In genomic region chr14:25610396-25611158, GRCm38 (mm10) we compare ENCODE assay signal across 9 mouse cellular contexts.
DNase-seq lines count a peak whose midpoint lies in the region; ATAC-seq and TF ChIP-seq lines count a peak whose summit lies in the region.
"Had no signal": no experiment of that assay in that cellular context is flagged by ENCODE, and none has a peak within 500 bp of the region (broad histone marks: within the 10 kb centered on the region; RNA-seq: fewer than 3 reads in every experiment).

No protein-coding gene starts in this region.

- H3K36me3 ChIP-seq in lung, embryonic 16.5 days (ENCODE audit: control insufficient read depth, insufficient read depth, low read length): no peaks in the 10 kb centered on the region
- no peaks in the 10 kb centered on the region for H3K36me3 ChIP-seq in heart, embryonic 16.5 days (ENCODE audit: control insufficient read depth, insufficient read depth)

- no peak overlapping the region for H3K27ac ChIP-seq in lung, embryonic 16.5 days (ENCODE audit: low read length)
- peak overlapping the region; percentile 26 for H3K27ac ChIP-seq in heart, embryonic 16.5 days (ENCODE audit: low read length)
- H3K27ac ChIP-seq in olfactory bulb, adult 2 months (ENCODE audit: insufficient read depth, low read depth, low read length): no peak overlapping the region

- no peak for ATAC-seq in lung, embryonic 16.5 days (ENCODE audit: low read depth)
- no peak for ATAC-seq in heart, embryonic 16.5 days (replicated peaks; ENCODE audit: extremely low read depth, insufficient read depth, low FRiP score)

- TF ChIP-seq POLR2A in olfactory bulb, adult 2 months (IDR thresholded peaks at IDR 0.05; ENCODE audit: insufficient read depth, low read depth, low read length): no peak

- peaks cover 52% of the 10 kb centered on the region for H3K4me1 ChIP-seq in lung, embryonic 16.5 days (replicated peaks; ENCODE audit: control insufficient read depth, insufficient read depth, low read length)
- H3K4me1 ChIP-seq in heart, embryonic 16.5 days (ENCODE audit: control insufficient read depth, insufficient read depth, low read length): peaks cover 63% of the 10 kb centered on the region
- peaks cover 47% of the 10 kb centered on the region for H3K4me1 ChIP-seq in olfactory bulb, adult 2 months (ENCODE audit: control insufficient read depth, insufficient read depth, low read length)

- WGBS in lung, embryonic 16.5 days: 45% methylated on average over 14 of the region's 14 CpGs
- WGBS in heart, embryonic 16.5 days: 38% methylated on average over 14 of the region's 14 CpGs
- WGBS in olfactory bulb, adult 2 months: 38% methylated on average over 14 of the region's 14 CpGs

- peak overlapping the region; percentile 34; the same call in 1 of the 2 replicates for H3K9ac ChIP-seq in lung, embryonic 16.5 days (ENCODE audit: low read length)
- peak overlapping the region; percentile 44 for H3K9ac ChIP-seq in heart, embryonic 16.5 days (ENCODE audit: low read length)

- DNase-seq in lung, postnatal 4 days: no peak
- DNase-seq in kidney, postnatal 10 days: peak; percentile 61
- no peak for DNase-seq in ovary, adult 18-20 months (ENCODE audit: low spot score)
- no peak for DNase-seq in lung, postnatal 36 days
- no peak for DNase-seq in cerebellum, adult 8-10 months
- DNase-seq: thymus, postnatal 36 days had no signal

- no peak overlapping the region for H3K4me3 ChIP-seq in lung, embryonic 16.5 days (ENCODE audit: low read length)
- no peak overlapping the region for H3K4me3 ChIP-seq in heart, embryonic 16.5 days (ENCODE audit: low read length)
- H3K4me3 ChIP-seq in olfactory bulb, adult 2 months (ENCODE audit: insufficient read depth, low read depth, low read length): 0 out of 2 replicates have a peak overlapping the region, but pooled peaks have one; percentile 0

- H3K9me3 ChIP-seq in lung, embryonic 16.5 days (ENCODE audit: control insufficient read depth, low read length): no peaks in the 10 kb centered on the region
- no peaks in the 10 kb centered on the region for H3K9me3 ChIP-seq in heart, embryonic 16.5 days (replicated peaks; ENCODE audit: control insufficient read depth, low read length)

- H3K27me3 ChIP-seq in lung, embryonic 16.5 days (ENCODE audit: control insufficient read depth, insufficient read depth, low read depth, low read length): no peaks in the 10 kb centered on the region
- no peaks in the 10 kb centered on the region for H3K27me3 ChIP-seq in heart, embryonic 16.5 days (ENCODE audit: control insufficient read depth, insufficient read depth, low read length)

- H3K4me2 ChIP-seq in lung, embryonic 16.5 days (ENCODE audit: low read depth, low read length): no peak overlapping the region
- peak overlapping the region; percentile 45 for H3K4me2 ChIP-seq in heart, embryonic 16.5 days (ENCODE audit: low read depth, low read length)

- TF ChIP-seq CTCF in olfactory bulb, adult 2 months (IDR thresholded peaks at IDR 0.05; ENCODE audit: insufficient read depth, low read depth, low read length): no peak
